Mouse (Mus musculus): ENCODE results near the gene Ngf. TPM values are rescaled to one million over a fixed set of nuclear protein-coding genes. Genes with fewer than 3 reads are reported as not detected.

The Ngf gene
- total RNA-seq, 2 experiments from 2014 or later: 1.3 to 1.8 TPM

DNA sequence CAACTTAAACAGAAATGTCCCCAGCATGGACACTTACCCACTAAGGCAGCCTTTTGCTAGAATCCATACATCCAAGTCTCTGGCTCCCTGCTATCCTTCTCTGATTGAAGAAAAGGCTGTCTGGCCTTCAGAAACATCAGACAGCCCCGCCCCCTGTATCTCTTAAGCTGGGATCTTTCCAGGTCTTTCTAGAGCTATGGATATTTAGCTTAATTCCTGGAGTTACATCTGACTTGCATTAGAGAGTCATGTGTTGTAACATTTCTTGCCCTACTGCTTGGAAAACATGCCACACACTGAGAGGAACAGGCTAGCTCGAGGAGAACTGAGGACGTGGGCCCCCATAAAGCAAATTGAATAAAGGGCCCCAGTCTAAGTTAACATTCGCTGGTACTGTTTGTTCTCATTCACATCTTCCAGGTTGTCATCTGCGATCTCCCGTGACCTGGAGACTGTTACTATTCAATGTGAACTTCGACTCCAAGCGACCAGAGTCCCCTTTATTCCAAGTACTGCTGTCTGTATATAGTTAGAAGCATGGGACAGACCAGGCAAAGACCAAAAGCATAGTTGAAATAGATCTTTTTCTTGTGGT lies 38.0 kb downstream of the Ngf start:
- DNase-seq: no peak

DNA sequence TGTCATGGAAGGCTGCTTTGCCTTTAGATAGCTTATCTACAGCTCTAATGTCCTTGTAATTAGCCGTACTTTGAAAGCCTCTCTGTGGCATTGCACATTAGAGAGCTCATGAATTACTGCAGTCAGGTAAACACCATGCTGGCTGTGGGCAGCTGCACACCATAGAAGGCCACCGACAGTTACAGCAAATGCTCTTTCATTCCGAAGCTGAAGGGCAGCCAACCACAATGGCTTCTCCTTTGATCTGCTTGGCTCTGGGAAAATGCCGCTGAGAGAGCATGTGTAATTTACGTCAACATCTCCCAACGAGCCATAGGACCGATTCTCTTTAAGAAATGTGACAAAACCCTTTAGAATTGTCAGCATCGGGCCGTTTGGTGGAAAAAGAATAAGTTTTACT lies 38.7 kb downstream of the Ngf start:
- DNase-seq: no peak

DNA sequence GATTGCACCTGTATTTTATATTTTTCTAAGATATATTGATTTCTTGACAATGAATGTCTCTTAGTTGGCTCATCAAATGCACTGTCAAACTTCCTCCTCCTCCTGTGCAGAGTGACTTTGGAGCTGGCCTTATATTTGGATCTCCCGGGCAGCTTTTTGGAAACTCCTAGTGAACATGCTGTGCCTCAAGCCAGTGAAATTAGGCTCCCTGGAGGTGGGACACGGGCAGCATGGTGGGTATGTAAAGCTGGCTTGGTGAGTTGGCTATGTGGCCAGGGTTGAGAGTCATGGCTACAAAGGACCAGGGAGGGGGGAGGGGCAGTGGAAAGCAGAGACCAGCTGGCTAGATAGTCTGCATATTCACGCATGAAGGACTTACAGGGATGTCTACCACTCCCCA lies 39.9 kb downstream of the Ngf start:
- DNase-seq: no peak

DNA sequence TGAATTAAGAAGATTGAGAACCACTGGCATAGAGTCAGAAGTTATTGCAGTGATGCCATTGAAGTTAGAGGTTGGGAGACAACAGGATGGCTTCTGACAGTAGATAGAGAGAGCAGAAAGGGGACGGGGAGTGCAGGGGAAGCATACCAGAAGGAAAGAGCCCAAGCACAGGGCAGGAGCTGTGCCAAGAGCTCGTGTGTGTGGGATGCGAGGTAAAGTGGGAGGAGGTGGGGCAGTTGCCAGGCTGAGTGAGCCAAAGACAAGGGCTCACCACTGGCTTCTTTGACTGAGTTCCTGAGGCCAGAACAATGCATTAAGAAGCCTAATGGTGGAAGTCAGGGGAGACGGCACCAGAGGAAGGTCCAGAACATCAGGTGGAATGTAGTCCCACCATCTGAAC lies 47.2 kb downstream of the Ngf start:
- no peak for DNase-seq

DNA sequence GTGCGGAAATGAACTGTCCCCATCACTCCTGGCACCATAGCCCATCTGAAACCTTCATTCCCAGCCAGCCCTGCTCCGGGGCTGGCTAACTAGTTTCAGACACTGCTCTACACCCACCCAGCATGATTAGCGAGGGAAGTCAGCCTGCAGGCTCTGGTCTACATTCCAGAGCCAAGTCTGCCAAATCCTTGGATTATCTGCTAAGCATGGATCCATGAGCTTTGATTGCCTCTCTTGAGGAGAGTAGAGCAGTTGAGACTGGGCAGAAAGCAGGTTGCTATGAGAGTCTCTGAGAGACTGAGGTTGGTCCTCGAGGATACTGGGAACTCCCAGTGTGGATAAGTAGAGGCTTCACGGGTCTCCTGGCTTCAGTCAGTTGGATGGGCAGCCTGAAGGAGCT lies 51.3 kb downstream of the Ngf start:
- DNase-seq: no peak

GRCm38 (mm10) chr3:102523711-102524110 lies 54.0 kb downstream of the Ngf start:
- DNase-seq: no peak

- DNase-seq: no peak
Observed at GRCm38 (mm10) chr3:102524951-102525350, 55.2 kb downstream of the Ngf start.

DNA sequence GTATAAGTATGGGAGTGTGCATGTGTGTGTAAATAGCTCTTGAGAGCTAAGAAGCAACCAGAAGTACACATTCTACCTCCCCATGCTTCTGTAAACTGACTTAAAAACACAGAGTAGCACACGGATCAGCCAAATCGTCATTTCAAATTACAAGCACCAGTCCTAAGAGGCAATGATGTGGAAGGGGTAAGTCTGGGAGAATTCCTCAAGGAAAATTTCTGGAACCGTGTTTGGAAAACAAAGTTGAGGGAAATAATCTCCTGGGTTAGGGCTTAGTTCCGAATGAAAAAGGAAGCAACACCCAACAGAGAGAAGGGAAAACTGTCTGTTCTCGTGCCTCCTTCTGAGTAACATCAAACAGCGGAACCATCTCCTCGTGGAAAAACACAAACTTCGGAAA lies 56.1 kb downstream of the Ngf start:
- no peak for DNase-seq

GRCm38 (mm10) chr3:102526481-102526880 lies 56.8 kb downstream of the Ngf start:
- peak; percentile 59 for DNase-seq

DNA sequence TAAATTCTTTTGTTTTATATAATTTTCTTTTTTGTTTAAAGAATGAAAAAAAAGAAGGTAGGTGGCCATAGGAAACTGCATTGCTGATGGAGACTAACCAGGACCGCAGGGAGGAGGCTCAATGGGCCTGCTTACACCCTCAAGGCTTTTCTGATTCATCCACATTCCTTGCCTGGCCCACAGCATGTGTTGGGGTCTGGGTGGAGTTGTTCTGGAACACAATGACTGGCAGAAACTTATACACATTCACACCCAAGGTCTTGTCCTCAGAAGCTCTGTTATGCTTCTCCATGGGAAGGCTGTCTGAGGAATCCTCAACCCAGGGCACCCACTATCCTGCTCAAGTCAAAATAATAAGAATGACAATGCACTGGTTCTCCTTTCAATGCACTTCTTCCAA lies 65.0 kb downstream of the Ngf start:
- no peak for DNase-seq

DNA sequence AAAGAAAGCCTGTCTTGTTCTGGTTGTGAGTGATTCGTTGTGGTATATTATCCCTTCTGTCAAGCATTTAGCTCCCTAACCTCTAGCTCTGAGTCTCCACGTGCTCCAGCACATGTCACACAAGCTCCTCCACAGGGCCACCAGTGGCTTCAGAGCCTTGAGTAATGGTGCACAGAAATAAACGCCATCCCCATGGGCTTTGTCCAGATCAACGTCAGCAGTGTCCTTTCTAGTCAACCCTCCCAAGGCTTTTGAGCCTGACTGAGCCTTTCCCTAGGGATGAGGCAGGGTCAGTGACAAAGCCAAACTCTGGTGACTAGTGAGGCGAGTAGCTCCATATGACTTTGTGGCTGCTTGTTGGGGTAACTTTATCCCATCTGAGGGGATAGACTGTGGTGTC lies 73.9 kb downstream of the Ngf start:
- DNase-seq: no peak

DNA sequence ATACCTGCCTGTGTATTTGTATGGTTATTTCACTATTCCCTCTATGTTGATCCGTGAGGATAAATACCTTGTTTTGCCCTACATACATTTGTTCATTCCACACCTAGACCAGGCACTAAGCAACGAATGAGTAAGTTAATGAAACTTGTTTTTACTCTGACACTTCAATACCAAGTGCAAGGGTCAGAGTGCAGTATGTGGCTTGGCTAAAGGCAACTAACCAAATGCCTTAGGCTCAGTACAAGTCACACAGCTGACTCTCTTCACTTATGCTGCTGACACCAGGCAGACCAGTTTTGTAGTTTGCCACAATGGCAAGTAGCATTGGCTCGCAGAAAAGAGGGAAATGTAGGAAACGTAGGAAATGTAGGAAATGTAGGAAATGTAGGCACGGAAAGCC lies 77.8 kb downstream of the Ngf start:
- no peak for DNase-seq

DNA sequence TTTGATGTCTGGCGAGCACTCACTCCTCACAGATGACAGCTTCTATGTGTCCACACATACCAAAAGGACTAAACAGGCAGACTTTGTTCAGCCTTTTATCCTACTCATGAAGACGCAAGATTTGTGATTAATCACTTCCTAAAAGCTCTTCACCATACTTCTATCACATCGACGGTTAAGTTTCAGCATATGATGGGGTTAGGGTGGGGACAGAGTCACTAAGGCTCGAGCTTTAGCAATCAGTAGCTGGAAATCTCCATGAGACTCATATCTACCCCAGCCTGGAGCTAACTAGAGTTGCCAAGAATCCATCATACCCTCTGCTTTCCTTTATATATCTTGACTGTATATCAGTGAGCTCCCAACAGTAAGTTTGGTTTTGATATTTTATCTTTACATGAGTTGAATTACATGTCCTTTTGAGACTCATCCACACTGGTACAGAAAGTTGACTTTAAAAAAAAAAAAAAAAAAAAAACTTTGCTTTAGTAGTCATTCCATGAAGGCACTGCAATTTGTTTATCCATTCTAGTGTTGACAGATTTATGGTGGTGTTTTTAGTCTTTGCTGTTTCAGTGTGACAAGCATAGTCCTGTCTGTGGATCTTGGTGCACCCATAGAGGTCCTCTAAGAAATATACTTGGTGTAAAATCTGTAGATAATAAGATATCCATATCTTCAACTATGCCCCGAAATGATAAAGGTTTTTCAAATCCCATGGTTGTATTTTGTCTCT lies 84.4 kb downstream of the Ngf start:
- DNase-seq: no peak

- no peak for DNase-seq
Observed at GRCm38 (mm10) chr3:102556108-102556507, 86.4 kb downstream of the Ngf start.

DNA sequence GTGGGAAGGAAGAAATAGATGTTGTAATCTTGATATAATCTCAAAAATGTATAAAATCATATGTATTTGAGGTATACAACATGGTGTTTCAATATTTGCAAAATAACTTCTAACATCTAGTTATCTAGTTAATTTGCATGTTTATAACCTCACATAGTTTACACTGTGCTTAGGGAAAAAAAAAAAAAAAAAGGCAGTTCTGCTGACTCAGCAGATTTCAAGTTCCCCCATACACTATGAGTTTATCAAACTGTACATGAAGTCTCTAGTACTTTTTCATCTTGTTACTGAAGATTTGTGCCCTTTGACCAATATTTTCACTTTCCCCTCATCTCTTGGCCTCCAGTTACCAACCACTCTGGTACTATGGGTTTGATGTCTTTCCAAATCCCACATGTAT lies 86.9 kb downstream of the Ngf start:
- no peak for DNase-seq

All from gastrocnemius, postnatal 10 days (tissue).